Mouse (Mus musculus) thymus, adult 2 months (tissue): Measurements from ENCODE around the gene Atp2a2.

Source experiments
- CTCF ChIP-seq: fragments of 200-500 bp; IDR thresholded peaks from 2 replicates; pipeline ENCODE4 v1.5.1; 2012; ENCODE audit warnings: mild to moderate bottlenecking, control low read depth, low read length, moderate library complexity, borderline replicate concordance; ENCODE audit not compliant: control insufficient read depth, poor library complexity, insufficient read depth; ENCODE audit errors: extremely low read depth
- POLR2A ChIP-seq: fragments of 200-500 bp; IDR thresholded peaks from 2 replicates; pipeline ENCODE4 v1.6.1; 2012; ENCODE audit warnings: mild to moderate bottlenecking, low read length, control low read depth, moderate library complexity; ENCODE audit not compliant: control insufficient read depth, poor library complexity, insufficient read depth; ENCODE audit errors: extremely low read depth

- no peak for TF ChIP-seq CTCF
- no peak for TF ChIP-seq POLR2A
Observed at GRCm38 (mm10) chr5:122500141-122500540, 1.9 kb downstream of the Atp2a2 start.
